ENCODE assay signal across 17 mouse cellular contexts in the genomic region with DNA sequence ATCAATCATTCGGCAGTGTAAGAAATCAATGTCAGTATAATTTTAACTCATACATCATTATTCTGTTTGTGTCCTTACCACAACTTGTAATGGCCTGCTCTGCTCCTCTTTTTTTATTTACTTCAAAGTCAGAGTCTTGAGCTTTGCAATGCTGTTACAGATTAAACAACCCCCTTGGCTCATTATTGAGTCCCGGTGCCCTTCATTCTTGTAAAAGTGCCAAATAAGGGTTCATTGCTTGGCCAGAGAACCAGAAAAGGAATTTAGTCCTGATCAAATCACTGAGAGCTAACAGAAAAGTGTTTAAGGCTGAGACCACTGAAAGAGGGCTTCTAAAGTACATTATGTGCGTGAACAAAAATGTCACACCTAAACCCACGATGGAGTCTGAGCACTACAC. TPM values are rescaled to one million over a fixed set of nuclear protein-coding genes. Genes with fewer than 3 reads are reported as not detected.
A peak's percentile ranks its signal among the peaks of the same experiment; 100 is the strongest.
DNase-seq lines count a peak whose midpoint lies in the region; ATAC-seq and TF ChIP-seq lines count a peak whose summit lies in the region.
"Had no signal": no experiment of that assay in that cellular context is flagged by ENCODE, and none has a peak within 500 bp of the region (broad histone marks: within the 10 kb centered on the region; RNA-seq: fewer than 3 reads in every experiment).

No protein-coding gene starts in this region.

- no peak for TF ChIP-seq CTCF in stomach, postnatal 0 days (IDR thresholded peaks at IDR 0.05; ENCODE audit: low read depth)

- TF ChIP-seq EP300 in stomach, postnatal 0 days (optimal IDR thresholded peaks at IDR 0.05), result no peak

- 59% methylated on average over 4 of the region's 4 CpGs for WGBS in forebrain, embryonic 14.5 days
- WGBS in forebrain, embryonic 12.5 days, result 84% methylated on average over 4 of the region's 4 CpGs
- 51% methylated on average over 4 of the region's 4 CpGs for WGBS in stomach, postnatal 0 days

- H3K27me3 ChIP-seq in forebrain, embryonic 14.5 days (replicated peaks; ENCODE audit: control insufficient read depth, insufficient read depth, low read length), result no peaks in the 10 kb centered on the region
- H3K27me3 ChIP-seq in forebrain, embryonic 12.5 days, result no peaks in the 10 kb centered on the region
- H3K27me3 ChIP-seq in stomach, postnatal 0 days (ENCODE audit: control insufficient read depth, insufficient read depth, low read length), result no peaks in the 10 kb centered on the region
- H3K27me3 ChIP-seq: limb, embryonic 12.5 days; neural tube, embryonic 13.5 days had no signal

- H3K9ac ChIP-seq in forebrain, embryonic 14.5 days (ENCODE audit: low read length), result no peak overlapping the region
- no peak overlapping the region for H3K9ac ChIP-seq in forebrain, embryonic 12.5 days
- H3K9ac ChIP-seq in stomach, postnatal 0 days (ENCODE audit: low read length), result no peak overlapping the region
- H3K9ac ChIP-seq: forebrain, postnatal 0 days; limb, embryonic 12.5 days; liver, postnatal 0 days; neural tube, embryonic 13.5 days had no signal

- no peak overlapping the region for H3K27ac ChIP-seq in forebrain, embryonic 14.5 days (ENCODE audit: low read depth, low read length)
- H3K27ac ChIP-seq in forebrain, embryonic 12.5 days, result no peak overlapping the region
- H3K27ac ChIP-seq in stomach, postnatal 0 days (replicated peaks), result no peak overlapping the region
- H3K27ac ChIP-seq: limb, embryonic 12.5 days; neural tube, embryonic 13.5 days had no signal

- H3K36me3 ChIP-seq in forebrain, embryonic 14.5 days (ENCODE audit: control insufficient read depth, insufficient read depth, low read length), result no peaks in the 10 kb centered on the region
- H3K36me3 ChIP-seq in forebrain, embryonic 12.5 days (replicated peaks), result no peaks in the 10 kb centered on the region
- H3K36me3 ChIP-seq in stomach, postnatal 0 days (ENCODE audit: control insufficient read depth, insufficient read depth, low read length), result no peaks in the 10 kb centered on the region
- H3K36me3 ChIP-seq: limb, embryonic 12.5 days; neural tube, embryonic 13.5 days had no signal

- H3K4me2 ChIP-seq in forebrain, embryonic 14.5 days (ENCODE audit: low read length), result no peak overlapping the region
- no peak overlapping the region for H3K4me2 ChIP-seq in forebrain, embryonic 12.5 days
- no peak overlapping the region for H3K4me2 ChIP-seq in stomach, postnatal 0 days (replicated peaks; ENCODE audit: low read depth)
- H3K4me2 ChIP-seq: limb, embryonic 12.5 days; neural tube, embryonic 13.5 days had no signal

- ATAC-seq in forebrain, embryonic 14.5 days, result no peak
- ATAC-seq in forebrain, embryonic 12.5 days (ENCODE audit: low FRiP score), result no peak
- ATAC-seq in stomach, postnatal 0 days (ENCODE audit: low FRiP score, low TSS enrichment), result no peak
- ATAC-seq: forebrain, postnatal 0 days; hindbrain, embryonic 16.5 days; liver, postnatal 0 days had no signal

- H3K4me1 ChIP-seq in forebrain, embryonic 14.5 days (ENCODE audit: control insufficient read depth, insufficient read depth, low read length), result peaks cover 6% of the 10 kb centered on the region
- peaks cover 3% of the 10 kb centered on the region; the same call in 1 of the 2 replicates for H3K4me1 ChIP-seq in forebrain, embryonic 12.5 days
- no peaks in the 10 kb centered on the region; the same call in 1 of the 2 replicates for H3K4me1 ChIP-seq in stomach, postnatal 0 days (replicated peaks; ENCODE audit: control insufficient read depth, insufficient read depth)

- H3K9me3 ChIP-seq in forebrain, embryonic 14.5 days (replicated peaks; ENCODE audit: control insufficient read depth, low read length), result no peaks in the 10 kb centered on the region
- H3K9me3 ChIP-seq in forebrain, embryonic 12.5 days, result no peaks in the 10 kb centered on the region
- no peaks in the 10 kb centered on the region for H3K9me3 ChIP-seq in stomach, postnatal 0 days (ENCODE audit: control insufficient read depth, low read length)
- H3K9me3 ChIP-seq: limb, embryonic 12.5 days; neural tube, embryonic 13.5 days had no signal

- H3K4me3 ChIP-seq in forebrain, embryonic 14.5 days (ENCODE audit: low read depth, low read length), result no peak overlapping the region
- no peak overlapping the region for H3K4me3 ChIP-seq in forebrain, embryonic 12.5 days (replicated peaks)
- H3K4me3 ChIP-seq in stomach, postnatal 0 days (ENCODE audit: low read depth, low read length), result no peak overlapping the region
- H3K4me3 ChIP-seq: limb, embryonic 12.5 days; neural tube, embryonic 13.5 days had no signal

- peak; percentile 41 for DNase-seq in forebrain, embryonic 14.5 days (ENCODE audit: low spot score)
- peak; percentile 75 for DNase-seq in kidney, adult 11 months
- no peak for DNase-seq in kidney, postnatal 4 days
- DNase-seq in Muller cell, postnatal 12 days (ENCODE audit: inconsistent ontology term), result peak; percentile 72
- peak; percentile 91 for DNase-seq in kidney, adult 9 months
- DNase-seq in cerebellum, adult 8-10 months, result no peak
- DNase-seq in stomach, postnatal 0 days (ENCODE audit: low spot score), result no peak
- DNase-seq: cerebellum, adult 2 months; embryo, embryonic 11 days; forebrain, postnatal 0 days; layer of hippocampus, postnatal 36 days; liver, postnatal 0 days; thymus, postnatal 4 days had no signal

RNA-seq across cellular contexts. Expression of a gene that starts 10.2 kb away (rescaled TPM):
- polyA plus RNA-seq in forebrain, embryonic 14.5 days (2014; fragmentation: Nextera tagmentation; extraction: Ambion mirVana), result 2.1 and 2.2 TPM in 2 replicates
- polyA plus RNA-seq in forebrain, embryonic 12.5 days (2016; fragmentation: Nextera tagmentation; extraction: Ambion mirVana), result 3.6 and 5.2 TPM in 2 replicates
- 4.0 and 4.5 TPM in 2 replicates for polyA plus RNA-seq in stomach, postnatal 0 days (2015; fragmentation: Nextera tagmentation; extraction: Ambion mirVana)

Comparison
In these comparisons a context has a peak if more than half of its experiments do, and no peak if none do; other contexts are left out.
1. DNase-seq: peak in forebrain, embryonic 14.5 days (single experiment), kidney, adult 11 months (single experiment), Muller cell, postnatal 12 days (single experiment) and kidney, adult 9 months (single experiment); none in kidney, postnatal 4 days (0 of 2), cerebellum, adult 8-10 months (single experiment) and stomach, postnatal 0 days (single experiment).